Mouse (Mus musculus) G1E (cell line): ENCODE measurements around the gene Entpd8.

ENCODE experiments used
- CTCF ChIP-seq: IDR thresholded peaks from 2 replicates; pipeline ENCODE4 v1.5.1; 2012; ENCODE audit warnings: low read depth, low read length, inconsistent platforms, mixed read lengths
- GATA1 ChIP-seq: IDR thresholded peaks from 2 replicates; pipeline ENCODE4 v1.6.1; 2012; ENCODE audit warnings: borderline replicate concordance, low read length, inconsistent platforms, mixed read lengths
- GATA2 ChIP-seq: IDR thresholded peaks from 2 replicates; pipeline ENCODE4 v1.6.1; 2012; ENCODE audit warnings: low read depth, low read length, inconsistent platforms, borderline replicate concordance
- POLR2AphosphoS5 ChIP-seq: IDR thresholded peaks from 2 replicates; pipeline ENCODE4 v1.6.1; 2012; ENCODE audit warnings: low read depth, low read length, inconsistent platforms; ENCODE audit not compliant: insufficient replicate concordance
- TAL1 ChIP-seq: conservative IDR thresholded peaks from 2 replicates; pipeline ENCODE4 v1.6.1; 2012; ENCODE audit warnings: low read depth, low read length, inconsistent platforms, mixed read lengths

- TF ChIP-seq CTCF (no peak), POLR2AphosphoS5 (no peak), GATA2 (no peak), GATA1 (no peak), TAL1 (no peak)
Measured at GRCm38 (mm10) chr2:25095109-25095850, 15.2 kb downstream of the Entpd8 start, which contains the start of gene Noxa1.
